Mouse (Mus musculus) fat pad, adult 2 months (tissue): ENCODE results near the gene Litaf.
"Not testable (repeated sequence)": the region's sequence is repeated elsewhere in the genome, so short reads cannot be mapped to it uniquely, and the experiment has no call there.

Experiments
- DNase-seq: peaks from one replicate; pipeline ENCODE4 v3.0.0-alpha.2; 2011; ENCODE audit warnings: low read depth, low spot score; ENCODE audit errors: extremely low read depth

The Litaf gene

GRCm38 (mm10) chr16:10958763-10959440 lies 107.1 kb downstream of the Litaf start:
- DNase-seq, result no peak

GRCm38 (mm10) chr16:10958307-10958706 lies 107.7 kb downstream of the Litaf start:
- not testable (repeated sequence) for DNase-seq

- DNase-seq, result no peak
Observed at GRCm38 (mm10) chr16:10957794-10958193, 108.2 kb downstream of the Litaf start.

GRCm38 (mm10) chr16:10956938-10957685 lies 108.8 kb downstream of the Litaf start:
- no peak for DNase-seq

- no peak for DNase-seq
Observed at GRCm38 (mm10) chr16:10955078-10955477, 110.9 kb downstream of the Litaf start.

GRCm38 (mm10) chr16:10952881-10953280 lies 113.1 kb downstream of the Litaf start:
- DNase-seq, result no peak

GRCm38 (mm10) chr16:10952071-10952470 lies 113.9 kb downstream of the Litaf start:
- DNase-seq, result no peak

- no peak for DNase-seq
Observed at GRCm38 (mm10) chr16:10951581-10951980, 114.4 kb downstream of the Litaf start.

GRCm38 (mm10) chr16:10950539-10950938 lies 115.4 kb downstream of the Litaf start:
- DNase-seq, result no peak

GRCm38 (mm10) chr16:10947724-10948123 lies 118.2 kb downstream of the Litaf start:
- DNase-seq, result no peak

- DNase-seq, result no peak
Observed at GRCm38 (mm10) chr16:10945381-10946127, 120.4 kb downstream of the Litaf start.

GRCm38 (mm10) chr16:10944545-10944944 lies 121.4 kb downstream of the Litaf start:
- DNase-seq, result no peak

- no peak for DNase-seq
Observed at GRCm38 (mm10) chr16:10943257-10943656, 122.7 kb downstream of the Litaf start.

- DNase-seq, result no peak
Observed at GRCm38 (mm10) chr16:10940661-10941060, 125.3 kb downstream of the Litaf start.

GRCm38 (mm10) chr16:10939932-10940331 lies 126.0 kb downstream of the Litaf start:
- DNase-seq, result no peak

- no peak for DNase-seq
Observed at GRCm38 (mm10) chr16:10937497-10937896, 128.5 kb downstream of the Litaf start.

GRCm38 (mm10) chr16:10936700-10937319 lies 129.1 kb downstream of the Litaf start:
- no peak for DNase-seq

- DNase-seq, result no peak
Observed at GRCm38 (mm10) chr16:10934047-10934446, 131.9 kb downstream of the Litaf start.

GRCm38 (mm10) chr16:10933372-10933771 lies 132.6 kb downstream of the Litaf start:
- DNase-seq, result no peak

GRCm38 (mm10) chr16:10927026-10927425 lies 138.9 kb downstream of the Litaf start:
- peak; percentile 40 for DNase-seq

- DNase-seq, result peak; percentile 57
Observed at GRCm38 (mm10) chr16:10925591-10926180, 140.3 kb downstream of the Litaf start.
